Mouse (Mus musculus) A20 (cell line): ENCODE measurements around the gene Tagap.

ENCODE experiments used
- DNase-seq: peaks from one replicate; pipeline ENCODE4 v3.0.0-alpha.2; 2011; ENCODE audit warnings: low read depth, low spot score

Gene Tagap

DNA sequence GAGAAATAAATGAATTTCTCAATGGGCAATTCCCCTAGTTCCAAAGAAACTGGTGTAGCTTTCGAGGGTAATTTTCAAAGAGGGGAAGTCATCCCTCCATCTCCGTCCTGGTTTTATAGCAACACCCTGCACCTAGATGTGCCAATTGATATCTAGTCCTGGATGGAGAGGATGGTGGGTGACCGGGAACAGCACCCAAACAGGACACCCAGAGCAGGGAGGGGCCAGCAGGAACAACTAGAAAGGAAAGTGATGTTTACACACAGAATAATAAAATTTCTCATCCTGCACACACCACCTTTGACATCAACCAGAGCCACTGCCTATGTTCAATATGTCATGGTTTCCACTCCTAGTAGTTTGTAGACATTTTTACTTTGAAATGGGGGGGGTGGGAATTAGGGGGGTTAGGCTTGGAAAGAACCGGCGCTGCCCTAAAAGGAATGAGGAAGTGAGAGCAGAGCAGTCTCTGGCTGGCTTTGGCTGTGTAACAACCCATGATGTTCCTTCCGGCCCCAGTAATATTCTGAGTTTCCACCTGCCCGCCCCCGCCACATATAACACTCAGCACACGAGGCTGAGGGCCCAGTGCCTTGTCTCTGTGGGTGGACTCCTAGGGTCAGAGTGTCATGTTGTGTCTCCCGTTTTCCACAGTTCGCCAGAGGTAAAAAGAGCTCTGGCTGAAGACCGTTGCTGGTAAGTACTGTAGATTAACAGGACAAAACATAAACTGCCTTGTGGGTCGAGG, at the start of gene Tagap:
Tagap (plus strand) TSS at position 588 of the 748 bp plus-strand sequence.
- DNase-seq = peak; percentile 88

DNA sequence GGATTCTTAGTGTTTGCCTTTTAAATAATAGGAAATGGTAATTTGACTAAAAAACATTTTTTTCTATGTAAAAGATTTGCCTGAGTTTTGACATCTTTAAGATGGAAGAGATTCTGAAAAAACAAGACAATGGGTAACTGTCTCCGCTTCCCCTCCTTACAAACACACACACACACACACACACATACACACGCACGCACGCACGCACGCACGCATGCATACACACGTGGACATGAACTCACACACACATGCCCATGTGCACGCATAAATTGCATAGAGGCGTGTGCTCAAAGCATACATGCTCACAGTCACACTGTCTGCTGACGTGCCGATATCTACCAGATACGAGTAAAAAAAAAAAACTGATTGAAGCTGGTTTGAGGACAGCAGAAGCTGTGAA, 49.3 kb upstream of the Tagap start:
- DNase-seq = no peak

DNA sequence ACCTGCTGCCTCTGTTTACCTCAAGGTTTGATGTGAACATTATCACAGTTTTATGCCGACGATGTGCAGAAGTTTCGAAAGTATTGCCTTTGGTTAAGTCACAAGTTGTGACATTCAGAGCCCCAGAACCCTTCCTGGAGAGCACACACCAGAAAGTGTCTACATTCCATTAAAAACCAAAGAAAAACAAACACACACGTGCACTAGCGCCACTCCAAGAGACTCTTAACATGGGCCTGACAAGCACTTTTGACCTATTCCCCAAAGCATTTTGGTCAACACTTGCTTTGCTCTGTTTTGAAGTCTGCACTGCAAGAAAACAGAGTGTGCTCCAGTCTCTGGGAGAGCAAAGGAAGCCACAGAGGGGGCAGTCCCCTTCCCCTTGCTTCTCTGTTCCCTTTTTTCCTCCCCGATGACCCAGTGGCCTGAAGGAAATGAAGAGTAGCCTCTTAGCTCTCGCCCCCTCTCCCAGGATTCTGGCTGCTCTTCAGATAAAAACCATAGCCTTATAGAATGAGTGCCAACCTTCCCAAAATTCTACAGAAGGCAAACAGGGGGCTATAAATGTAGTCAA, 48.5 kb upstream of the Tagap start:
- no peak for DNase-seq

DNA sequence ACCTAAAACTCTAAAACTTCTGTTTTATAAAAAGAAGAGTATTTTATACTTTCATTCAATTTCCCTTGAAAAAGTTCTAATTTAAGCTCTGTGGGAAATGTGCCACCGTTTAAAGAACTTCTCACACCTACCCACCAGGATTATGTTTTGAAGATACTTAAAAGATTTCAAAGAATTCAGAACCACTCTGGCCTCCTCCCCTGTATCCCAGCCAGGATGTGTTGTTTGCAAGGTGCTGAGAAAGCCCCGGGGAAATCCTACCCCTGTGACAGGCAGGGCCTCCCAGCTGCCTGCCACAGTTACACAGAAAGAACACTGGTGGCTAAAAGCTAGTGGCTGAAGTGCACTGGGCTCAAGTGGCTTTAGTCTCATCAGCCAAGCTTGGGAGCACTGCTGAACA, 47.9 kb upstream of the Tagap start:
- DNase-seq = peak; percentile 17

DNA sequence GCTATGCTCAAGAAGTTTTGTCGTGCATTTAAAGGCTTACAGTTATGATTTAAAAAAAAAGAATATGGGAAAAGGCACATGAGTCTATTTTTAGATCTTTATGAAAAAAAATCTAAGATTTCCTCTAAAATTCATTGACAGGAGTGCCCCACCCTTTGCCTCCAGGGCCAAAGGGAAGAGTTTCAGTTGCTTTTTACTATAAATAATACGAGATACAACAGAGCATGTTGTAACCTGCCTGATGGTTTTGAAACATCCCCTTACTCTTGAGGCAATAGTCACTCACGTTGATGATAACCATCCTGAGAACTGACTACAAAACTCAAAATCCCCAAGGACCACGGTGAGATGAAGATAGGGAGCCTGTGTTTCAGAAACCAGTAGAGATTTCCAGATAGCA, 46.3 kb upstream of the Tagap start:
- no peak for DNase-seq

DNA sequence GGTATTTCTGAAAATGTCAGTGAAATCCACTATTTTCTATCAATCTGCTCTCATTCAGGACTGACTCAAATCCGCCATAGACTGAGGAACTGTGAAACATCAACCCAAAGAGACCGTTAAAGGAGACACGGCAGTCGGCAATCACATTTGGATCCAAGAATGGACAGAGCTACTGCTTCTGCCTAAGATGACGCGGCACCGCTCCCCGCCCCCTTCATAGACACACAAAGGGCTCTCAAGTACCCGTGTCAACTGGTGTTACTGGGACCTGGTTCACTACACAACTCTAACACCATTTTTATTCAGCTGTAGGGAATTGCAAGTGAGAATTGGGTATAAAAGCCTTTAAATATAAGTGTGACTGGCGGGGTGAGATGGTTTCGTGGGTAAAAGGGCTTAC, 42.7 kb upstream of the Tagap start:
- no peak for DNase-seq

DNA sequence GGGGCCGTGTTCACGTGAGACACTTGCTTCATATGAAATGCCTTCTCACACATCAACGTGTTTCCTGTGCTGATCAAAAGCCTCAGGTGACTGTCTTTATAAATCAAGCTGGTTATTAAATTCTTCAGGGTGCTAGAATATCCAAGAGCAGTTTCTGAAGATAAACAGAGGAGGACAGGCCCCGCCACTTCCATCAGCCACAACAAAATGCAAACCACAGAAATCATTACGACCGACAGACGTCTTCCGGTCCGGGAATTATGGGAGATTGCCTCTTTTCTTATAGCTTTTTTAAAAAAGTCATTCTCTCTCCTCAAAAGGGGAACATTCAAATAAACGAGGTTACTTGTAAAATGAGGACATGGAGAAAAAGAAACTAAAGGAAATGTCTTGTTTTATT, 41.2 kb upstream of the Tagap start:
- DNase-seq = no peak

DNA sequence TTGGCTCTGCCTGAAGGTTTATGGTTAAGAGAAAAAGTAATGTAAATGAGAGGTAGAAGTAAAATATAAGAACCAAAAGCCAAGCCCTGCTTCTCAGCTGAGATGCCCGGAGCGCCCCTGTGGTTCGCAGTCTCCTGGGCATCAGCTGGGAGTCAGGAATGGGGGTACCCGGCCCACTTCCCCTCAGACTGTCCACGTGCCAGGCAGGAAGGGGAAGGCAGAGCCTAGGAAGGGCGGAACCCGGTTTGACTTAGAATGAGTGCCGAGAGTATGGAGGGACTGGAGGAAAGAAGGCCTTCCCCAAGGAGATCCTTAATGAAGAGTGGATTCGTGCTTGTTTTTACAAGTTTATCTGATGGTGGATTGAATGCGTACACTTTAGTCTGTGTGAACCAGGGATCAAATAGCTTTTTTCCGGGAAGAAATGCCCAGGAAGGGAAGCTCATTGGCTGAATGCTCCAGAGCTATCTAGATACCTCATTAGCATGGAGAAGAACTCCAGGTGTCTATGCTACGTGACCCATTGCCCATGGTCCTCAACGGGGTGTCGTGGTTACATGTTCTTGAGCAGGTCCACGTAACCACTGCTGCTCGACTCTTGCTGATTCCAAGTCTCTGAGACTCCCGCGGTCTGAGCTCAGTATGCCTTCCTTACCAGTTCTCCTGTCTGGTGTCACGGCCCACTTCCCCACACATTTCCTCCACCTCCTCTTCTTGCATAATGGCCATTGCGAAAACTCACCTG, 38.6 kb upstream of the Tagap start:
- no peak for DNase-seq

DNA sequence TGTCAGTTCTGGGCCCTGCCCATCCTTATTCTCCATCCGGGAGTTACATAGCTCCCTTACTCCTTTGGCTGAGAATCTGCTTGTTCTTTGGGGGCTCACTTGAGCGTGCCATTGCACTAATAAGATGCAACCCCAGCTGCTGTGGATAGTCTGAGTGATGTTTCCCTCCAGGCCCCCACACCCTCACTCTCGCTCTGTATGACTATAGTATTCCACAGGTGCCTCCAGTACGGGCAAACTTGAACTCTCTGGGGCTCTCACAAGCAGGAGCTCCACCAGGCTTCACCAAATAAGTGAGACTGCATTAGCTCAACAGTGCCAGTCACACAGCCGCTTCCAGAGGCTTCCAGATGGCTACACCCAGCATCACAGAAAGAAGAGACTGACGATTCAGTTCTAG, 37.5 kb upstream of the Tagap start:
- no peak for DNase-seq

DNA sequence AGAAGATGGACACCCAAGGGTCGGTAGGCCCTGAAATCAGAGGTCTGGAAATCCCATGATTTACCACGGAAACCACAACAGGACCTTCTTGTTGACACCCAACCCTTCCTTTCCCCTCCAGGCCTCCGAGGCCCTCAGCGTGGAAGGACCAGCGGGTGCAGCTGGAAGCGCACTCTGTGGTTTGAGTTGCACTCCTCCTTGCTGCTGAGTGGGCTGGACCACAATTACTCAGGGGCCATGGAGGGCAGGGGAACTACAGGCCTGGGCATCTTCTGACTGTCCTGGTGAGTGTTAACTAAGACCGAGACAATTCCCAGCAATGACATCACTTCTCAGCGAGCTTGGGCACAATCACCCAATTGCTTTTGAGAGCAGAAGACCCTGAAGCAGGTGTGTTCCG, 36.8 kb upstream of the Tagap start:
- no peak for DNase-seq

DNA sequence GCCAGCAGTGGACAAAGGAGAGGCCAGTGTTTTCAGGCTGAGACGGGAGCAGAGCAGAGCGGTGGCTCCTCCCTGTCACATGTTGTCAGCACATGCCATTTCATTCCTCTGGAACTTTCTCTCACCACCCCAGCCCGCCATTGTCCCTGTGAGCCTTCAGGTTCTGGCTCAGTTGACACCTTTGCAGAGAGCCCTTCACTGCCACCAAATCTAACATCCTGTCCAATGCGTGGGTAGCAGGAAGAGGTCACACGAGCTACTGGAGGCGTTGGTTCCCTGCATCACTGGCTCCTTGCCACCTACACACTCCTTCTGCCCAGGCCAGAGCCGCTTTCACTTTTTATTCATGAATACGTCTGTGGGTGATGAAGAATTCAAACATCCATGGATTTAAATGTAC, 33.1 kb upstream of the Tagap start:
- no peak for DNase-seq

DNA sequence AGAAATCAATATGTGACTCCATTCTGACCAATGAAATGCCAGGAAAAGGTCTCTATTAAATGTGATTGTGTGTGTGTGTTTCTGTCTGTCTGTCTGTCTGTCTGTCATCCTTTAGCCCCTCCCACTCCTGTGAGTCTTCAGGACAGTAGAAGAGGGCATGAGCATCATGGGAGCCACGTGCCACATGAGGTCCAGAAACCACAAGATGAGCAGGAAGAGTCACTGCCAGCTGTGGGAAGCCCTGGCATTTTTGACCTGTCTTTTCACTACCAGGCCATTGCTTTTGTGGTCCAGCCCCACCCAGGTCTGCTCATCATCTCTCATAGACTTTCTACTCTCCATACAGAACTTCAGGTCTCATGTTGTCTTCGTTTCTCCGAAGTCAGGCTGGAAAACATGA, 31.7 kb upstream of the Tagap start:
- DNase-seq = no peak

DNA sequence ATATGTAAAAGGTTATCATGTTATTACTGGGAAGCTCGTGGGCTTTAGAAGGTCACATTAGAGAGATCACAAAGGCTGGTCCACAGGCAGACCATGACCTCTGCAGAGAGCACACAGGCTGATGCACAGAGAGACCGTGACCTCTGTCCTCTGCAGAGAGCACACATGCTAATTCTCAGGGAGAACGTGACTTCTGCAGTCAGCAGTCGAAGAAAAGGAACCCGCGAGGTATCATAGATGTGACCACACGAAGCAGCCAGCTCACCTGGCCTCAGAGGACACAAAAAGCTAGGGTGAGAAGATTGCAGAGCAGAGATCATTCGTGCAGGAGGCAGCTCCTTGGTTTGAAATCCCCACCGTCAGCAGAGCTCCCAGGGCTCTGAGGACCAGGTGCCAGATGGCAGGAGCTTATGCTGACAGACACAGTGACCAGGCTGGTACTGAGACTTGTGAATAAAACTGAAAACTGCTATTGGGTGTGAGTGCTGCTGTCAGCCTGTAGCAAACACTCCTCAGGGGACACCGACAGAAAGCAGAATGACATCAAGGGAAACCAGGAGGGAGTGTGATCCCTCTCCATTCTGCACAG, 29.7 kb upstream of the Tagap start:
- DNase-seq = no peak

DNA sequence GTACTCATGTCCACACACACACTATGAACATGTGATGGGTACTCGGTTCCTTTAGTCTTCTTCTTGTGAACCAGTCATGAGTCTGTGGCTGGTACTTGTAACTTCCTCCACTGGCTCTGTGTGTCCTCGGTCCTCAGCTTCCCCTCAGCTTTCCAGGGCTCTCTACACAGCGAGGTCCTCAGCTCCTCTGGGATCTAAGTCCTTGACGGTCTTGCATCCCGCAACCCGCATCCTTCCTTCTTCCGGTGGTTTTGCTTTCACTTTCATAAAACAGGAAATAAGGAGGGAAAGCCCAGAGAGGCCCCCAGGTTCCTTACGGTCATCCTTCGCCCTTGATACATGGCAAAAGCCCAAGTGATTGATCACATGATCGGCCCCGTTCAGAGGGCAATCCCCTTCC, 28.7 kb upstream of the Tagap start:
- no peak for DNase-seq

DNA sequence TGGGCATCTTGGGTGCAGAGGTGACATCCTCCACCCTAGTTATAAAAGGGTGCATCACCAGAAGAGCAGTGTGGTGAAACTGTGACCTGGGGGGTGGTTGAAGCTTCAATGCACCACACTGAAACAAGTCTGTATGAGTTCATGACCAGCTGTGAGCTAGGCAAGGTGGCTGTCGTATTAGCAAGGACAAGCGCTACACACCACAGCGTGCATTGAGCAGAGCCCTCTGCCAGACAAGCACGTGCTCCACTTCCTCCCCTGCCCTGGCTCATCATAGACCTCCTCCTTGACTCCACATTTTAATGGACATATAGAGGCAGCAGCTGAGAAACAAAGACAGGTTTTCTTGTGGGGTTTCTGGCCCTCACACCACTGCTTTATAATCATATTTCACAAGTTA, 28.0 kb upstream of the Tagap start:
- DNase-seq = no peak

DNA sequence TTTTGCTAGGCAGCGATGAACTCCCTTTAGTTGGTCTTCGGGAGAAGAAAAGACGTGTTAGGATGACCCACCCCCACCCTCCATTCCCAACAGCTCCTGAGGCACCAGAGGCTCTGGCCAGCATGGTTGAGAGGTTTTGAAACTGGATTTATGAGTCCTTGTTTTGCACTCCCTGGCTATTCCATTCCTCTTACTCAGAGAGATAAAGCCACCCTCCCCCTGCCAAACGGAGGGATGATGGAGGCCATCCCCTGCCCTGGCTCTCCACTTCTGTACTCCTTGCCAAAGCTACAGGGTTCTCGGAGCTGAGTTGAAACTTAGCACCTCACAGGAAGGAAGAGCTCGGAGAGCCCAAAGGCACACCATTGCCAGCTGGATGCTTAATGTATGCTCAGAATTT, 26.6 kb upstream of the Tagap start:
- DNase-seq = no peak

DNA sequence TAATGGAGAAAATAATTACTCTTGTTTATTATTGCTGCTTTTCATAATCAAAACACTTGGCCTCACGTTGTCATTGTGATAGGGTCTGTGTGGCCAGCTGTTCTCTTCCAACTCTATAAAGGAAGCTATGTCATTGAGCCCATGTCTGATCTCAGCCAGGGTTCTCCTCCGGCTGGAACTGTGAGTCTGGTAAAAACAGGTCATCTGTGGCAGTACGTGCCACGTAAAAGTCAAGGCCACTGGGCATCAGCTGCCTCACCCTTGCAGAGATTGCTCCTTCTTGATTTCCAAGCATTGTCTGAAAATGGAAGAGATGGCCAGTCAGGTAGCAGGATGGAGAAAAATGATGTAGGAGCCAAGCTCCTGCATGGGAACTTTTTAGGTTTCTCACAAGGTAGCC, 25.8 kb upstream of the Tagap start:
- no peak for DNase-seq

DNA sequence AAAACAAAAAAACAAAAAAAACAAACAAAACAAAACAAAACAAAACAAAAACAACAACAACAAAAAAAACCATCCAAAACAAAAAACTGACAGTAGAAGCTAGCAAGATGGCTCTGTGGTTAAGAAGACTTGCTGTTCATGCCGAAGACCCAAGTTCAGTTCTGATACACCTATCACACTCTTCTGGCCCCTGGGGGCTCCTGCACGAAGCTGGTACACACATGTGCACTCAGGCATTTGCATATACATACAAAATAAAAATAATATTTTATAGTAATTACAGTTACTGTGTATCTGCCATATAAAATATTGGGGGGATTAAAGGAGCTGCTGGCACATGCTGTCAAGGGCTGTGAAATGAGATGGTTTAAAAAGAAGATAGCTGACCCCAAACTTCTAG, 24.3 kb upstream of the Tagap start:
- no peak for DNase-seq

DNA sequence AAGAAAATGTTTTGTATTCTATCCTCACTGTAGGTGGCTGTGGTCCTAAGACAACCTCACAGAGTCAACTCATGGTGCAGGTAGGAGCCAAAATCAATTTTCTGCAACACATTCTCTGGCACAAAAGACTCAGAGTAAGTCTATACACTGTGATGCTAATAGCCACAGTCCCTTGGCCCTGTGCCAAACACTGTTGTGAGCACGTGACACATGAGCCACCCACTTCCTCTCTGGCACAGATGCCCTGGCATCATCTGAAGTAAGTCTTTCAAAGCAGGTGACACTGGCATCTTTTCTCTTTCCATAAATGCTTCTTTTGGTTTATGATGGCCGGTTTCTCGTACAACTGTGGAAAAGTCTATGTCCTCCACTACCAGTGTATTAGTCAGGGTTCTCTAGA, 23.4 kb upstream of the Tagap start:
- peak; percentile 42 for DNase-seq

DNA sequence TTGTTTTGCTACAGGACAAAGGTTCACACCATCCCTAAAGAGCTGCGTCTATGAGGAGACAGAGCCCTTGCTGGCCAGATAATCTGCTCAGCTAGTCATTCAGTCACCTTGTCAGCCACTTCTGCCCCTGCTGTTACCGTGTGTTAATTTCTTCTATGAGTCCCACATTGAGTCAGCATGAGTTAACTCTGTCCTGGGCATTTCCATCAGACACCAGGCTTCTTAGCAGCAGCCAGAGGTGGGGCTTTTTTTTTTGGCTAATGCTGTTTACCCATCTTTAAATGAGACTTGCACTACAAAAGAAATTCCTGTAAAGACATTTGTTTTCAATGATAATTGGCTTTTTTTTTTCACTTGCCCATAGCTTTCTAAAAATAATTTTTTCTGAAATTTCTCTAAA, 20.8 kb upstream of the Tagap start:
- peak; percentile 26 for DNase-seq

DNA sequence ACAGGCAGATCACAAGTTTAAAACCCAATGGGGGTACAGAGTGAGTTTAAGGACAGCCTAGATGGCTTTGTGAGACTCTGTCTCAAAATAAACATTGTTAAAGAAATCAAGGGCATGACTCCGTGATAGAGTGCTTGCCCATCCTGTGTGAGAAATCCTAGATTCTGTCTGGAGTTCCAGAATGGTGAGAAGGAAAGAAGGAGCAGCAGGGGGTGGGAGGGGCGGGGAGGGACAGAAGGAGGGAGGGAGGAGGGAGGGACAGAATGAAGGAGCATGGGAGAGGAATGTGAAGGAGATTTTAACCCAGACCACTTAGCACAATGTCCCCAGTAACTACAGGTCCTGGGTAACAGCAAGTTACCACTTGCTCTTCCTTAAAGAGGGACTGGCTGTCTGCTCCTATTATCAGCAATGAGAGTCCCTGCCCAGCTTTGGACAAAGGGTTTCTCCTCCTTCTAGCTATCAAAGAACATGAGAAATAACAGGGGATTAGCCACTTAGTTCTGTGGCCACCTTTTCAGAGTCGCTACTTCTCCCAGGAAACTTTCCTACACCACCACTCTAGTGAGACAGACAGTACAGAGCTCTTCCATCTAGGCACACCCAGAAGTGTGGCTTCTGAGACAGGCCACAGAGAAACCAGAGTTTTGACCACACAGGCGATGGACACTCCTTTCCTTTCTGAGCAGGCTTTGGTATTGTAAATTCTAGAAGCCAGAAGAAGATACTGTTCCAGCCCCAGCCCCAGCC, 19.7 kb upstream of the Tagap start:
- no peak for DNase-seq
